Mouse (Mus musculus) stomach, postnatal 0 days (tissue): ENCODE data around the gene Ryr1. TPM values are rescaled to one million over a fixed set of nuclear protein-coding genes. Genes with fewer than 3 reads are reported as not detected.

Experiments
- ATAC-seq: fragments of 200-750 bp; cut with Nextera tagmentation; 2 replicates; pipeline ENCODE4 v1.8.0; 2017; ENCODE audit not compliant: low FRiP score, low TSS enrichment
- DNase-seq: peaks from one replicate; pipeline ENCODE4 v3.0.0-alpha.2; 2016; ENCODE audit warnings: low spot score
- H3K27ac ChIP-seq: fragments of 300-500 bp; sonication (generic); replicated peaks from 2 replicates; pipeline ENCODE4 v1.5.1; 2014; ENCODE audit warnings: mild to moderate bottlenecking, control low read depth
- H3K27me3 ChIP-seq: fragments of 300-500 bp; sonication (generic); 2 replicates; pipeline ENCODE4 v1.6.1; 2014; ENCODE audit warnings: low read length; ENCODE audit not compliant: control insufficient read depth, insufficient read depth
- H3K36me3 ChIP-seq: fragments of 300-500 bp; sonication (generic); 2 replicates; pipeline ENCODE4 v1.6.1; 2014; ENCODE audit warnings: low read length, mixed read lengths; ENCODE audit not compliant: control insufficient read depth, insufficient read depth
- H3K4me1 ChIP-seq: fragments of 300-500 bp; sonication (generic); replicated peaks from 2 replicates; pipeline ENCODE4 v1.6.1; 2014; ENCODE audit warnings: antibody characterized with exemption; ENCODE audit not compliant: control insufficient read depth, insufficient read depth
- H3K4me2 ChIP-seq: fragments of 300-500 bp; sonication (generic); replicated peaks from 2 replicates; pipeline ENCODE4 v1.6.1; 2014; ENCODE audit warnings: low read depth, mild to moderate bottlenecking, control low read depth, moderate library complexity
- H3K4me3 ChIP-seq: fragments of 300-500 bp; sonication (generic); 2 replicates; pipeline ENCODE4 v1.5.1; 2014; ENCODE audit warnings: low read depth, low read length, control low read depth
- H3K9ac ChIP-seq: fragments of 300-500 bp; sonication (generic); 2 replicates; pipeline ENCODE4 v1.6.1; 2014; ENCODE audit warnings: mild to moderate bottlenecking, low read length, control low read depth, mixed read lengths
- H3K9me3 ChIP-seq: fragments of 300-500 bp; sonication (generic); 2 replicates; pipeline ENCODE4 v1.6.1; 2016; ENCODE audit warnings: low read length; ENCODE audit not compliant: control insufficient read depth
- CTCF ChIP-seq: IDR thresholded peaks from 2 replicates; pipeline ENCODE4 v1.5.1; 2016; ENCODE audit warnings: antibody characterized with exemption, low read depth, mild to moderate bottlenecking, moderate library complexity
- EP300 ChIP-seq: optimal IDR thresholded peaks from 2 replicates; pipeline ENCODE3; 2016; ENCODE audit warnings: antibody characterized with exemption
- WGBS: fragments of 180-500 bp; shearing (Covaris S2); extraction: QIAGEN DNeasy Blood & Tissue Kit; methylation state at CpG from one replicate; pipeline ENCODE4 v1.1.7; 2014; 5-methylcytosine and 5-hydroxymethylcytosine counted together
- microRNA counts: library from miRNA; unstranded; fragments of <30 nt; microRNA quantifications from one replicate; lab custom pipeline; 2015
- microRNA-seq: library from miRNA; unstranded; fragments of <30 nt; microRNA quantifications from one replicate; pipeline ENCODE4, GENCODE M21; 2016
- polyA plus RNA-seq: library from polyadenylated mRNA; unstranded; fragments of >200 nt; fragmentation: Nextera tagmentation; extraction: Ambion mirVana; gene quantifications from 2 replicates; pipeline ENCODE4 v1.2.1, GENCODE M21; 2015

The Ryr1 gene
- polyA plus RNA-seq, 1 experiment from 2014 or later = 0.11 TPM

DNA sequence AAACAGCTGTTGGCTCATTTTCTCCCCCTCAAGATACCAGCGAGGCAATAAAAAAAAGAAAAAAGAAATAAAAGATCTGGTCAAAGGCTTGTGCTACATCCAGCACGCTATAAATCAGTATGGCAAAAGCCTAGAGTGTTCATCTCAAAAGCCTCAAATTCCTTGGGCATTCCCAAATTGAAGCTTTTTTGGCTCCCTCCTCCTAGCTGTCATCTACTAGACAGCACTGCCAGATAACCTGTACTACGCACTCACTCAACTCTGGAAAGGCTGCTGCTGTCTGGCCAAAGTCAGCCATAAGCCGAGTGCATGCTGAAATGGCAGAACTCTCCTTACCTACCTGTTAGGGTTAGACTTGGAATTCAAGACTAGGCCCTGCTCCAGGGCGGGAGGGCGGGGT lies 167.7 kb downstream of the Ryr1 start:
- H3K36me3 ChIP-seq = no peaks in the 10 kb centered on the region; the same call in 1 of the 2 replicates
- no peaks in the 10 kb centered on the region for H3K27me3 ChIP-seq
- no peak for DNase-seq
- peaks cover 19% of the 10 kb centered on the region for H3K4me1 ChIP-seq
- no peaks in the 10 kb centered on the region for H3K9me3 ChIP-seq
- H3K4me2 ChIP-seq = no peak overlapping the region
- H3K4me3 ChIP-seq = no peak overlapping the region
- H3K27ac ChIP-seq = 0 out of 2 replicates have a peak overlapping the region, but pooled peaks have one; percentile 6
- ATAC-seq = no peak
- WGBS = 54% methylated on average over 6 of the region's 6 CpGs
- H3K9ac ChIP-seq = no peak overlapping the region
- TF ChIP-seq CTCF = no peak
- TF ChIP-seq EP300 = no peak

DNA sequence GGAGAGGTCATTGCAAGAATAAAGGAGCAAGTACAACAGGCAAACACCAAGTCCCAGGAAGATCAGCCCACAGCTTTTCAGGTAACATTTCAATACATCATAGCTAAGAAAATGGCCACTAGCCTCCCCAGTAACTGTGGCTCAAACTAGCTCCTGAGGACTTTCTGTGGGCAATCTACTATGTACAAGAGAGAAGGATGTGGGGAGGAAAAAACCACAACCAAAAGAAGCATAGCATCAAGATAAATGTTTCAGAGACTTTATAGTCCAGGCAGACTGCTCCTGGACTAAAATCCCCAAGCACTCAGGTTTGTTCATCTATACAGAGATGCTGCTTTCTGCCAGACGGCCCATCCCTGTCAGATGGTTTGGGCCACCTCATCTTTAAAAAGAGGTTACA lies 168.7 kb downstream of the Ryr1 start:
- Histone ChIP-seq H3K4me3 (no peak overlapping the region), H3K4me2 (no peak overlapping the region), H3K9me3 (no peaks in the 10 kb centered on the region), H3K4me1 (peaks cover 29% of the 10 kb centered on the region), H3K9ac (no peak overlapping the region; the same call in 1 of the 2 replicates), H3K27ac (0 out of 2 replicates have a peak overlapping the region, but pooled peaks have one; percentile 30), H3K27me3 (no peaks in the 10 kb centered on the region), H3K36me3 (no peaks in the 10 kb centered on the region; the same call in 1 of the 2 replicates)
- WGBS = 77% methylated on average over 1 of the region's 1 CpGs
- no peak for ATAC-seq
- no peak for DNase-seq
- TF ChIP-seq CTCF (no peak), EP300 (no peak)

DNA sequence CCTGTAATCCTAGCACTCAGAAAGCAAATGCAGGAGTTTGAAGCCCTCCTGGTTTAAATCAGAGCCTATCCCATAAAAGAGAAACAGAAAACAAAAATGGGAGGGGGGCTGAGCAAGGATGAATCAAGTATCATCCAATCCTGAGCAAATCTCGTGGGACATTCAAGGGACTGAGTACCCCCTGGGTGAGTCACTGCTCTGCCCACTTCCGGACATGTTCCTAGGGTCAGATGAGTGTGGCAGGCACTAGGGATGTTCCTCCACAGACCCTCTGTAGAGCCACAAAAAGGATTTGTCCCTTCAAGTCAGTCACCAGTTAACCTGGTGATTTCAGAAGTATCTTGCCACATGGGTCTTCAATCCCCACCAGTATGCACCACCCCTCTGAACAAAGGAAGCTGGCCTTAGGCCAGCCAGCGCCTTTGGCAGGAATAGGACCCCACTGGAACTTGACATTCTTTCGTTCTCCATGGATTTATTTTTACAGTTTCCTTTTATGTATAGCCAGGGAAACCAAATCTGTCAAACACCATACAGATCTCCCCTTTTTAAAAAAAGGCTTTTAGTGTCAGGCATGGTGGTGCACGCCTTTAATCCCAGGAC lies 169.6 kb downstream of the Ryr1 start:
- peak overlapping the region; percentile 10 for H3K27ac ChIP-seq
- no peaks in the 10 kb centered on the region; the same call in 1 of the 2 replicates for H3K36me3 ChIP-seq
- H3K4me3 ChIP-seq = no peak overlapping the region
- peaks cover 32% of the 10 kb centered on the region for H3K4me1 ChIP-seq
- H3K9me3 ChIP-seq = no peaks in the 10 kb centered on the region
- 32% methylated on average over 5 of the region's 5 CpGs for WGBS
- TF ChIP-seq EP300 (no peak), CTCF (no peak)
- no peak overlapping the region for H3K9ac ChIP-seq
- H3K27me3 ChIP-seq = no peaks in the 10 kb centered on the region
- no peak for DNase-seq
- no peak for ATAC-seq
- no peak overlapping the region for H3K4me2 ChIP-seq

DNA sequence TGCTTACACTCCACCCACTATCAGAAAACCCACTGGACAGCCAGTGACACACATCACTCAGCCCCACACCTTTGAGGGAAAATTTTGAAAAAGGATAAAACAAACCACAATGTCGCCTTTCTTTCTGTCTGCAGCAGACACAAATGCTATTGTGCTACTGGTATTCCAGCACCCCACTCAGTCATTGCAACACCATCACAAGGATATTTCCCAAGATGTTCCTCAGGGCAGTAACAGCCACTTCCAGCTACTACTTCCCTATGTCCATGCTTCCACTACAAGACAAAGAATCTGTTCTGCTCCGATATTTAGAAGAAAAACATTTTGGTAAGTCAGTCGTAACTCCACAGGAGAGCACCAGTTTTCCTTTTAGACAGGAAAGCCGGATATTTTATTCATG lies 170.2 kb downstream of the Ryr1 start:
- no peaks in the 10 kb centered on the region; the same call in 1 of the 2 replicates for H3K36me3 ChIP-seq
- H3K4me3 ChIP-seq = no peak overlapping the region
- peak overlapping the region; percentile 10 for H3K27ac ChIP-seq
- DNase-seq (no peak), ATAC-seq (no peak)
- H3K27me3 ChIP-seq = no peaks in the 10 kb centered on the region
- H3K9me3 ChIP-seq = no peaks in the 10 kb centered on the region
- peaks cover 32% of the 10 kb centered on the region for H3K4me1 ChIP-seq
- no peak overlapping the region for H3K4me2 ChIP-seq
- whole genome bisulfite sequencing = 71% methylated on average over 4 of the region's 4 CpGs
- H3K9ac ChIP-seq = no peak overlapping the region
- TF ChIP-seq EP300 (no peak), CTCF (no peak)

DNA sequence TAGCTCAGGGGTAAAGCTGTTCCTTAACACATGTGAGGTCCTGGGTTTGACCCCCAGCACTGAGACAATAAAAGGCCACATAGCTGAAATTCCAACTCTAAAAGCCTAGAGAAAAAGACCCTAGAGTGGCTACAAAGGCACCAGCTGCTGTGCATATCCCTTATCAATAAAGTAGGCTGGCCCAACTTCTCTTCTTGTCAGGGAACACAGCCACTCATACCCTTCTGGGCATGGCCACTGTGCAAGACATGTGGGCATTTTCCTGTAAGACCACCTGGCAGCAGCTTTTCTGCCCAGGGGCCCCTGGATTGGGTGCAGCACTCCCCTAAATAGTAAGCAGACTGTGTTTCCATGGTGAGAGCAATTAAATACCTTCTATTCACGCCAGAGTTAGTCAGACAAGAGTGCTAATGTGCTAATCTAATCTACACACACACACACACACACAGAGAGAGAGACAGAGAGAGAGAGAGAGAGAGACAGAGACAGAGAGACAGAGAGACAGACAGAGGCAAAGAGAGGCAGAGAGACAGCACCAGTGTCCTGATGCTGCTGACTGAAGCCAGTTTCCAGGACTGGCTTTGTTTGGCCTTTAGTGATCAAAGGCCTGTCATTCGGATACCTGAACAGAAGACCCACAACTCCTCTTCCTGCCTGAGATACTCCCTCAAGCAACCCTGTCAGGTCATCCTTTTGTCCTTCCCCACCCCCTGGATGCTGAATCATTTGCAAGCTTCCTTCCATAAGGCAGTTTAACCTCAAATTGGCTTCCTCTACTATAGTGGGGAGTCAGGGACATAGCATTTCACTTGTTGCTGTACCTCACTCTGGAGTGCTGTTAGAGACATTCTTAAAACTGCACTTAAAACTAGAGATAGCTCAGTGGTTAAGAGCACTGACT lies 171.3 kb downstream of the Ryr1 start:
- no peak for ATAC-seq

More for the DNA sequence above, 171.3 kb downstream of the Ryr1 start:
- DNase-seq = no peak
- Histone ChIP-seq H3K9ac (no peak overlapping the region), H3K4me3 (no peak overlapping the region), H3K4me1 (peaks cover 31% of the 10 kb centered on the region), H3K27me3 (no peaks in the 10 kb centered on the region), H3K36me3 (no peaks in the 10 kb centered on the region; the same call in 1 of the 2 replicates), H3K4me2 (no peak overlapping the region), H3K27ac (peak overlapping the region; percentile 81), H3K9me3 (no peaks in the 10 kb centered on the region)
- TF ChIP-seq CTCF (no peak), EP300 (no peak)
- 16% methylated on average over 2 of the region's 2 CpGs for WGBS

MicroRNAs encoded within 50 kb of the gene (microRNA counts, 519-probe panel; counts per million panel counts)
- not detected for microRNA mmu-miR-1963 (lab: Ali Mortazavi, UCI)

Small RNA genes lying within 50 kb of the gene (microRNA-seq; reads per million reads assigned to microRNA genes)
- not detected for gene Gm44408
- gene Mir1963 = not detected

Other genes starting within 250 kb of the Ryr1 start
- gene Capn12, start 243.8 kb downstream of the Ryr1 start, polyA plus RNA-seq = 1.9 and 2.3 TPM in 2 replicates
- 216 and 227 TPM in 2 replicates for gene Actn4, start 162.8 kb downstream of the Ryr1 start, polyA plus RNA-seq
- 294 and 295 TPM in 2 replicates for gene Eif3k, start 143.3 kb downstream of the Ryr1 start, polyA plus RNA-seq
- gene Map4k1, start 143.1 kb downstream of the Ryr1 start, polyA plus RNA-seq = 3.0 and 3.6 TPM in 2 replicates
- 0.15 and 0.35 TPM in 2 replicates for gene Rasgrp4, start 9.7 kb upstream of the Ryr1 start, polyA plus RNA-seq
- gene Fam98c, start 31.1 kb upstream of the Ryr1 start, polyA plus RNA-seq = 32.8 and 38.8 TPM in 2 replicates
- gene Ggn, start 45.0 kb upstream of the Ryr1 start, polyA plus RNA-seq = 0.29 and 0.46 TPM in 2 replicates
- gene Spred3, start 45.2 kb upstream of the Ryr1 start, polyA plus RNA-seq = 0.95 and 1.0 TPM in 2 replicates
- gene Psmd8, start 55.5 kb upstream of the Ryr1 start, polyA plus RNA-seq = 262 and 269 TPM in 2 replicates
- 0.29 and 0.65 TPM in 2 replicates for gene Catsperg1, start 88.9 kb upstream of the Ryr1 start, polyA plus RNA-seq
- gene Kcnk6, start 107.3 kb upstream of the Ryr1 start, polyA plus RNA-seq = 2.4 and 3.0 TPM in 2 replicates
- 62.8 and 74.1 TPM in 2 replicates for gene Yif1b, start 113.2 kb upstream of the Ryr1 start, polyA plus RNA-seq
- 192 and 201 TPM in 2 replicates for gene 2200002D01Rik, start 123.3 kb upstream of the Ryr1 start, polyA plus RNA-seq
- gene Spint2, start 156.7 kb upstream of the Ryr1 start, polyA plus RNA-seq = 638 and 692 TPM in 2 replicates
- 53.3 and 64.8 TPM in 2 replicates for gene Ppp1r14a, start 164.1 kb upstream of the Ryr1 start, polyA plus RNA-seq
- 1.9 TPM in 2 replicates for gene Dpf1, start 178.8 kb upstream of the Ryr1 start, polyA plus RNA-seq